Mouse (Mus musculus) adipose tissue, adult 10 weeks (tissue): ENCODE results near the gene Fbxw8. TPM values are rescaled to one million over a fixed set of nuclear protein-coding genes. Genes with fewer than 3 reads are reported as not detected.

ENCODE experiments used
- polyA plus RNA-seq: library from polyadenylated mRNA; stranded (reverse); fragments of 350-450 nt; fragmentation: Illumina TruSeq; extraction: RNeasy Lipid Tissue Mini Kit (QIAGEN cat#74804); gene quantifications from one replicate; pipeline ENCODE4 v1.2.3, GENCODE M21; 2014; ENCODE audit warnings: low read depth, low replicate concordance

Gene Fbxw8
- polyA plus RNA-seq: 39.3 TPM

DNA sequence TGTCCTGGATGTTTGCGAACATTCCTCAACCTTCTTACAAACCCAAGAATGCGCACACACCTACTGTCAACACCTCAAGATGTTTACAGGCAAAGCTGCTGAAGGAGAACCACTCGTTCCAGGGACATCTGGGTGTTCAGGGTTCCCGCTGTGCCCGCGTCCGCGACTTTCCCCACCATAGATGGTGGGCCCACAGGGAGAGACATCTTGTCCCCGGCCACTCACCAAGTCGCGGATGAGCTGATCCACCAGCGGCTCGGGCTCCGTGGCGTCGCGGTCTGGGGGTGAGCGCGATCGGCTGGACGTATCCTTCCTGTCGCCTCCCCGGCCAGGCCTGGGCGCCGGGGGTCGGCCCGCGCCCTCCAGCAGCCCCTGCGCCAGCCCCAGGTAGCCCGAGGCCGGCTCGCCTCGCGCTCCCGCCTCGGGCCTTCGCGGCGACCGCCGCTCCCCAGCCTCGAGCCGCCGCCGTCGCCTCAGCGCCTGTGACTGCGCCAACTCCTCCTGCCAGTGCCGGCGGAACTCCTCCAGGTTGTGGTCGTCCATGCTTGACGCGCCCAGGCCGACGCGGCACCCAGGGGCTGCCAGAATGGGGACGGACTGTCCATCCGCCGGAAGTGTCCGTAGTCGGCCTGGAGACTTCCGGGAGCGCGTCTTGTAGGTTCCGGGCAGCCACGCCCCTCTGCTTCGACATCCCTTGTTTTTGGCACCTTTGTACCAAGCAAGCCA, at the start of gene Fbxw8:
Fbxw8 (minus strand) TSS at position 626 of the 726 bp plus-strand sequence.

DNA sequence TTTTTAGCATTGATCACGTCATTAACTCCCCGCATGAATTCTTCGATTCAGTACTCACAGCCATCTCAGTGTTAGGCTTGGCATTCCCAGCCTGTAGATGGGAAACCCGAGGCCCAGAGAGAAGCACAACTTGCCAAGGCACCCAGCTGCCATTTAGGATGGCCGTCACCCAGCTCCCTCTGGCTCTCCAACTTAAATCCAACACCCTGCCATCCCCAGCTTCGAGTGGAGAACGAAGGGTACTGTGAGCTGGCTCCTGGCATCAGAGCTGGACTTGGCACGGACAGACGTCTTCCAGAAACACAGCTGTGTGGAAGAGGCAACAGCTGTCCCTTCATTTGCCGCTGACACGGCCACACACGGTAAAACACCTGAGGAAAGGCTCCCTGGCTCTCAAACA, 9.3 kb upstream of the Fbxw8 start, which contains the start of gene Hrk:
Hrk (plus strand) TSS at position 68 of the 400 bp plus-strand sequence.

DNA sequence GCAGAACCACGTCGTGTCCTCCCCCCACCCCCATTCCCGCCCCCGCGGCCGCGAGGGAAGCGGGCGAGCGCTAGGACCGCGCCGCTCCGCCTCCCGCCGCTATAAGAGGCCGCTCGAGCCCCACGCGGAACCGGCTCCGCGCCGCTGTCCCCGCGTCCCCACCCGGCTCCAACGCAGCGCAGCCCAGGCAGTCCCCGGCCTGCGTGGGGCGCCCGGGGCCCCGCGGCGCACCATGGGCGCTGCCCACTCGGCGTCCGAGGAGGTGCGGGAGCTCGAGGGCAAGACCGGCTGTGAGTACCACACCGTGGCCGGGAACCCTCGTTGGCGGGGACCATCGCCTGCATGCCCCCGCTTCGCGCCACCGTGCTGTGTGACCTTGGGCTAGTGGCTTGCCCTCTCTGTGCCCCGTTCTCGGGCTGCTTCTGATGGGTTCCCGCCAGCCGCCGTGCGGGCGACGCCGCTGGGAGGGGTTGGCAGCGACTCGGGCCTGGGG, 127.5 kb downstream of the Fbxw8 start, which contains the start of gene Tesc:
Tesc (plus strand) TSS at position 46 of the 493 bp plus-strand sequence.

Other genes starting within 250 kb of the Fbxw8 start
- gene Fbxo21, start 178.7 kb downstream of the Fbxw8 start, polyA plus RNA-seq: 36.2 TPM
- gene Tesc, start 127.7 kb downstream of the Fbxw8 start, polyA plus RNA-seq: 3.1 TPM
- gene Hrk, start 9.2 kb upstream of the Fbxw8 start, polyA plus RNA-seq: 0.38 TPM
- 13.7 TPM for gene Rnft2, start 89.7 kb upstream of the Fbxw8 start, polyA plus RNA-seq
- gene 2410131K14Rik, start 89.8 kb upstream of the Fbxw8 start, polyA plus RNA-seq: 8.1 TPM